Mouse (Mus musculus): Measurements from ENCODE around the gene Mlxipl.

The Mlxipl gene

GRCm38 (mm10) chr5:135079578-135079977, 10.1 kb upstream of the Mlxipl start:
- no peak for DNase-seq

DNA sequence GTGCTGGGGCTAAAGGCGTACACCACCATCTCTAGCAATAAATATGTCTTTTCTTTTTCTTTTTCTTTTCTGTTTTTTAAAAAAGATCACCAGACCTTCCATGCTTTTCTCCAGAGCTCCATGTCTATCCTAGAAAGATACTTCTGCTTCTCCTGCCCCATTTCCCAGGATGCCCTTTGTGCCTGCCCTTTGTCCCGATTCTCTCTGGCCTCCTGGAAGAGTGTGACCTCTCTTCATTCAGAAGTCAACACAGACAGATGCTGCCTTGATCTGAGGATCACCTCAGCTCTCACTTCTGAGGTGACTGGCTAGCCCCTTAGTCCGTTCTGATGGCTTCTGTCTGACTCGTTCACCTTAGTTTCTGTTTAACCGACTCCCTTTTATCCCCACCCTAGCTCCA, 9.2 kb upstream of the Mlxipl start:
- no peak for DNase-seq

- no peak for DNase-seq
Observed at GRCm38 (mm10) chr5:135086871-135087270, 2.8 kb upstream of the Mlxipl start.

GRCm38 (mm10) chr5:135100981-135101380, 11.3 kb downstream of the Mlxipl start:
- DNase-seq, result no peak

GRCm38 (mm10) chr5:135103999-135104660, 14.4 kb downstream of the Mlxipl start:
- DNase-seq, result peak in 1 of 2 experiments; percentile 29

DNA sequence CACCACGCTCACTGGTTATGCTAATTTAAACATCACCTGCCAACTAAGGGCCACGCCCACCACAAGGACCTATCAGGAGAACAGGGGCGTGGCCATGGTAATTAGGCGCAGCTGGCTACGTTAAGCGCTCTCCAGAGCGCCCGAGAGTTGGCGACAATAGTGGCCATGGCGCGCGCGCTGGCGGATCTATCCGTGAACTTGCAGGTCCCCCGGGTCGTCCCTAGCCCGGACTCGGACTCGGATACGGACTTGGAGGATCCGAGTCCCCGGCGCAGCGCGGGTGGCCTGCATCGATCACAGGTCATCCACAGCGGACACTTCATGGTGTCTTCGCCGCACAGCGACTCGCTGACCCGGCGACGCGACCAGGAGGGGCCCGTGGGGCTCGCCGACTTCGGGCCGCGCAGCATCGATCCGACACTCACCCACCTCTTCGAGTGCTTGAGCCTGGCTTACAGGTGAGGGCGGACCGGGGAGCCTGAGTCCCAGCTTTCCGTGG, 17.1 kb downstream of the Mlxipl start:
- DNase-seq, result peak; percentile 84 to 88

GRCm38 (mm10) chr5:135107521-135108501, 18.1 kb downstream of the Mlxipl start:
- DNase-seq, result peak; percentile 61 to 63

DNA sequence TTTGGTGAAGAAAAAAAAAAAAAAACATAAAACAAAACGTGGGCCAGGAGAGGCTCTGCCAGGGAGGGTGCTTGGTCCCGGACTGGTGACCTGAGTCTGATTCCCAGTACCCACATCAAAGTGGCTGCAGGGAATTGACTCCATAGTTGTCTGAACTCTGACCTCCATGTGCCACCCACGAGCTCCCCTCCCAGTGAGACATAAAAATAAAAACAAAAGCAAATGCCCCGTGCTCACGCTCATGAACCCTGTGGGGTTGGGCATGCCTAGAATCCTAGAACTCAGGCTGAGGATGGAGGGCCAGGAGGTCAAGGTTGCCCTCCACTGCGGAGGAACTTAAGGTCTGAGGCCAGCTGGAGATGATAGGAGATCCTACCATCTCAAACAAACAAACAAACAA, 19.3 kb downstream of the Mlxipl start:
- DNase-seq, result no peak

- DNase-seq, result no peak
Observed at GRCm38 (mm10) chr5:135109426-135109825, 19.7 kb downstream of the Mlxipl start.

DNA sequence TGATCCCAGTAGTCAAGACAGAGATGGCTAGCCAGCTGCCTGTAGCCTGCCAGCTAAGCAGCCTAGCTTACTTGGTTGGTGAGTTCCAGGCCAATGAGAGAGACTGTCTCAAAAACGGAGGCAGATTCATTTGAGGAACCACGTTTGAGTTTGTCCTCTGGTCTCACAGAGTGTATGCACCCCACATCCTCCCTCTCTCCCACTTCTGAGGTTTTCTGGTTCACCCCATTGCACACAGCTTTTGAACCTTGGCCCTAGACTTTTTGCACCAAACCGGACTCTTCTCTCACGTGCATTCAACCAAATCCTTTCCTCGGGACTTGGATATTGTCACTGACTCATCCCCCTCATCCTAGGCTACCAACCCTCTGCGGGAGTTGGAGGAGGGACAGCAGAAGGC, 20.3 kb downstream of the Mlxipl start:
- no peak for DNase-seq

GRCm38 (mm10) chr5:135113782-135114181, 24.1 kb downstream of the Mlxipl start:
- DNase-seq, result no peak

DNA sequence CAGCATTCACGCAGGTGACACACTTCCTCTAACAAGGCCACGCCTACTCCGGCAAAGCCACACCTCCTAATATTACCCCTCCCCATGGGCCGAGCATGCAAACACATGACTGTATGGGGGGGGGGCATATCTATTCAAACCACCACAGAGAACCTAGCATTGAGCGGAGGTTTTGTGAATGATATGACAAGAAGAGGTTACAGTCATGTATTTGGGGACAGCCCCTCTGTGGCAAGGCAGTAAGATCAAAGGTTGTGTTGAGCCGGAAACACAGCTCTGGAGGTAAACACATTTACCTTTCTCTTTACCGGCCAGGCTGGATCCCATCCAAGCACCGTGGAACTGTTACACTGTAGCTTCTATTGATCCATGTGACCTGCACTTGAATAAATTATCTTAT, 25.6 kb downstream of the Mlxipl start:
- no peak for DNase-seq

DNA sequence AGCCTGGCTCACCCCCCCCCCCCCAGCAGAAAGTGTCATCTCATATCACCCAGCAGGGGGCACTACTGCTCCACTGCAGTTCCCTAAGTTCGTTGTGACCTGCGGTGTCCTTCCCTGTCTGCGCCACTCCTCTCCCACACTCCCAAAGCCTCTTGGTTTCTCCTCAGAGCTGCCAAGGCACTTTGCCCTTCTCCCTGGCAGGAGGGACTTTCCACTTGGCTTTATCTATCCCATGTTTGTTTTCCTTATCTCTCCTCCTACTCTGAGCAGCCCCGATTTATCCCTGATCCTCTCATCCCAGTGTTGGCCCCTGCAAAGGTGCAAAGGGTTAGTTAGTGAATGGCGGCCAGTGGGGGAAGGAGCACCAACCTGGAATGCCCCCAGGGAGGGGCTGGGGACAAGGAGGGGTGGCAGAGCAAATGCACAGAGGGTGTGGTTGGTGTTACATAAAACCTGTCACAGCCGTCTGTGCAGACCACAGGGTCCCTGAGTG, 28.9 kb downstream of the Mlxipl start:
- DNase-seq, result peak; percentile 66 to 75

- DNase-seq, result no peak
Observed at GRCm38 (mm10) chr5:135120753-135121152, 31.1 kb downstream of the Mlxipl start.

- DNase-seq, result no peak
Observed at GRCm38 (mm10) chr5:135126121-135126520, 36.4 kb downstream of the Mlxipl start.

DNA sequence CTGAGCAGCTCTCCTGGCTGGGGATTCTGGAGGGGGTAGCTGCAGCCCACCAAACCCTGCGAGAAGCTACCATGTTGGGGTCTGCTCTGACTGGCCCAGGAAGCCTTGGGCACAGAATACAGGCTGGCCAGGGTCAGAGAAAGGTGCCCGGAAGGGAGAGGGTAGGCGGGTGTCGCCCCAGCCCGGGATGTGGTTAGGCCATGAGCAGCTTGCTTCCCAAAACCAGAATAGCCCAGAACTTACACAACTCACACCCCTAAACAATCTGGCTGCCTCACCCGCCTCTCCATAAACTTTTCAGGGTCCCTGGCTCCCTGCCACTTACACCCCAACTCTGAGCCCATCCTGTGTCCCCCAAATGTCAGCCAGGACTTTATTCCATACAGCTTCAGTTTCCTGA, 38.0 kb downstream of the Mlxipl start:
- no peak for DNase-seq

- DNase-seq, result no peak
Observed at GRCm38 (mm10) chr5:135129747-135130146, 40.1 kb downstream of the Mlxipl start.

DNA sequence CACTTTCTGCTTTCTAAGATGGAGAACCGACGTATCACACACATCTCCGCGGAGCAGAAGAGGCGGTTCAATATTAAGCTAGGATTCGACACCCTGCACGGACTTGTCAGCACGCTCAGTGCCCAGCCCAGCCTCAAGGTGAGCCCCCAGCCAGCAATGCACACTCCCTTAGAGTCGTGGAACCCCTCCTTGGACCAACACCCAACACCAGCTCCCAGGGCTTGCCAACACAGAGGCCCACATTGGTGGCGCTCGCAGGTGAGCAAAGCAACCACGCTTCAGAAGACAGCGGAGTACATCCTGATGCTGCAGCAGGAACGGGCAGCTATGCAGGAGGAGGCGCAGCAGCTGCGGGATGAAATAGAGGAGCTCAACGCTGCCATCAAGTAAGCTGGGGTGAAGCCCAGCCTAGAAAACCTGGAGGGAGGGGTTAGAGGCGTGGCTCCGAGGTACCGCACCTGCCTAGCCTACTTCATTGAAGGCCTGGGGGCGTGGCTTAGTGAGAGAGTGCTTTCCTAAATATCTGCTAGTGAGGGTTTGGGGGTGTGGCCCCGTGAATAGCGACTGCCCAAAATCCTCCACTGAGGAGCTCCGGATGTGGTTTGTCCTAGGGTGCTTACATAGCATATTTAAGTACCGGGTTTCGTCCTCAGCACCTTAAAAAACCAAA, 44.2 kb downstream of the Mlxipl start:
- DNase-seq, result peak; percentile 67 to 76

GRCm38 (mm10) chr5:135134534-135134933, 44.8 kb downstream of the Mlxipl start:
- peak in 1 of 2 experiments; percentile 59 for DNase-seq

DNA sequence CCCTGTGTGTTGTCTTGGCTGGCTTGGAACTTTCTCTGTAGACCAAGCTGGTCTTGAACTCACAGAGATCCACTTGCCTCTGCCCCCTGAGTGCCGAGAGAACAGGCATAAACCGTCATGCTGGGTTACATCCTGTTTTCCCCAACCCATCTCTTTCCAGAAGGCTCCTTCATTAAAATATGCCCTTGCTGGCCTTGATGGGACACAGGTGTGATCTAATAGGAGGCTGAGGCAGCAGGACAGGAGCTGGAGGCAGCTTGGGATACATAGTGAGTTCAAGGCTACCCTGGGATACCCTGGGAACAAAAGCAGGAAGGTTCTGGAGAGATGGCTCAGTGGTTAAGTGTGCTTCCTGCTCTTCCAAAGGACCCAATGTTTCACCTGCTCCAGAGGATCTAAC, 50.2 kb downstream of the Mlxipl start:
- DNase-seq, result no peak

DNA sequence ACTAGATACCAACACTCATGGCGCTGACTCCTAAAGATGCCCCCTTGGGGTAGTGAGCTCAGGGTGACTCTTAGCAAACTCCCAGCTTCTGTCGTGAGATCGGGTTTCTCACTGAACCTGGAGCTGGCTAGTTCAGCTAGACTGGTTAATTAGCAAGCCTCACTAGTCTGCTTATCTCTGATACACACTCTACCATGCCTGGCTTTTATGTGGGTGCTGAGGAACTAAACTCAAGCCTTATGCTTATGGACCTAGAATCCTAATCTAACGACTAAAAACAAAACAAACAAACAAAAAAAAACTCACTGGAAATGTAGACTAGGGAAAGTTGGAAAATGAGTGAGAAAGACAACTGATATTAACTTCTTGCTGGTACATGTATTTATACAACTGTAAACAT, 54.8 kb downstream of the Mlxipl start:
- no peak for DNase-seq

DNA sequence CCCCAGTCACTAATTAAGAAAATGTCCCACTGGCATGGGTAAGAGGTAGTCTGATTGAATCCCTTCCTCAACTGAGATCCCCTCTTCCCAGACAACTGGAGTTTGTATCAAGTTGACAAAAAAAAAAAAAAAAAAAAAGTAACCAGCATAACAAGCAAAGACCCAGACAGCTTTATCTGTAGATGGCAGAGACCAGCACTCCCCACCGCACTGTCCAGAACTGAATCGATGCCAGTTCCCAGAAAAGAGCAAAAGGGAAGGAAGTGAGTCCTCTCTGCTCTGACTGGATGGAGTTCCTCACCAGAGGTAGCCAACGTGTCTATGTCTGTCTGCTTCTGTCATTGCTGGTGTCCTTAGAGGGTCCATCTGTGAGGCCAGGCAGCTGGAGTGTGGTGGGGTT, 55.8 kb downstream of the Mlxipl start:
- no peak for DNase-seq

- DNase-seq, result no peak
Observed at GRCm38 (mm10) chr5:135145955-135146354, 56.3 kb downstream of the Mlxipl start.

Data from lung, postnatal 4 days (tissue).